8 mouse cellular contexts compared by ENCODE assay signal in the genomic region with DNA sequence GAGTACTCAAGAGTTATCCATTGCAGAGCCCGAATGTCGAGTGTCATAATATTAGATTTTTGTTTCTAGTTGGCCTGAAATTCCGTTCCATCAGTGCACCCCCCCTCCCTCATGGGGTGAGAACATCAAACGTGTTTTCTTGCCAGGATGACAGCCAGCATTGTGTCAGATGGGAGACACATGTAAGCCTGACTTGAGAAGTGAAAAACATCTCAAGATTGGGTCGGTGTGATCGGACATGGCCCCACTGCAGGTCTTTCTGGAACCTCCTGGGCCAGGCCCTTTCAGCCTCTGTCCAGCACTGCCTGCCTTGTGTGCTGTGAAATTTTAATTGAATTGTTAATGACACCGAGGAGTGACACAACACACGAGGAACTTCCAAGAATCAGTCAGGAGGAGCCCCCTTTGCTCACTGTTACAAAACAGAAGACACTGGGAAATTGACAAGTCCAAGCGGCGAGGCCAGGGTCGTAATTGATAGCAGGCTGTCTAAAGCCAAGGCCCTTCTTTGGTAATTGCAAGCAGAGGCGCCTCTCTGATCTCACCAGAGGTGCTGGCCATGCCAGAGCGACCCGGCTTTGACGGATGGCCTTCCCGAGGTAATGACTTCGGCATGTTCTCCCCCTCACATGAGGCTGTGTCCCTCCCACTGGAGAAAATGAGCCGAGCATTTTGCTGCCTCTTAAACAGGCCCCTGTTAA.
DNase-seq lines count a peak whose midpoint lies in the region; ATAC-seq lines count a peak whose summit lies in the region.
"Had no signal": no experiment of that assay in that cellular context is flagged by ENCODE, and none has a peak within 500 bp of the region (broad histone marks: within the 10 kb centered on the region; RNA-seq: fewer than 3 reads in every experiment).

No protein-coding gene starts in this region.

- no peak overlapping the region for H3K4me2 ChIP-seq in liver, embryonic 11.5 days
- H3K4me2 ChIP-seq in liver, embryonic 12.5 days = no peak overlapping the region
- H3K4me2 ChIP-seq in forebrain, embryonic 12.5 days = no peak overlapping the region; the same call in 1 of the 2 replicates
- H3K4me2 ChIP-seq in limb, embryonic 12.5 days = peak overlapping the region; percentile 37
- H3K4me2 ChIP-seq: heart, embryonic 13.5 days had no signal

- DNase-seq in liver, embryonic 11.5 days (ENCODE audit: low spot score) = peak; percentile 29
- peak; percentile 22 for DNase-seq in retina, embryonic 14.5 days (ENCODE audit: low spot score)
- no peak for DNase-seq in adipocyte (ENCODE audit: low spot score)
- no peak for DNase-seq in urinary bladder, adult 2 months (ENCODE audit: low spot score)

- no peak overlapping the region for H3K9ac ChIP-seq in liver, embryonic 11.5 days (ENCODE audit: low read depth, low read length)
- H3K9ac ChIP-seq in liver, embryonic 12.5 days = no peak overlapping the region
- no peak overlapping the region for H3K9ac ChIP-seq in forebrain, embryonic 12.5 days
- no peak overlapping the region for H3K9ac ChIP-seq in limb, embryonic 12.5 days (replicated peaks)
- H3K9ac ChIP-seq: heart, embryonic 13.5 days had no signal

- 53% methylated on average over 18 of the region's 18 CpGs for WGBS in liver, embryonic 11.5 days
- WGBS in liver, embryonic 12.5 days (ENCODE audit: insufficient replicate concordance) = 59% methylated on average over 18 of the region's 18 CpGs
- 5% methylated on average over 18 of the region's 18 CpGs for WGBS in forebrain, embryonic 12.5 days
- 9% methylated on average over 18 of the region's 18 CpGs for WGBS in limb, embryonic 12.5 days

- ATAC-seq in liver, embryonic 11.5 days (replicated peaks; ENCODE audit: low FRiP score) = no peak
- ATAC-seq in liver, embryonic 12.5 days = no peak
- no peak for ATAC-seq in forebrain, embryonic 12.5 days (ENCODE audit: low FRiP score)
- peak; percentile 68 for ATAC-seq in limb, embryonic 12.5 days (ENCODE audit: insufficient number of reproducible peaks, insufficient read depth, low FRiP score, low TSS enrichment, low read depth)

- no peak overlapping the region for H3K27ac ChIP-seq in liver, embryonic 11.5 days (ENCODE audit: low read depth, low read length)
- H3K27ac ChIP-seq in liver, embryonic 12.5 days = no peak overlapping the region
- 0 out of 2 replicates have a peak overlapping the region, but pooled peaks have one; percentile 5 for H3K27ac ChIP-seq in forebrain, embryonic 12.5 days
- 0 out of 2 replicates have a peak overlapping the region, but pooled peaks have one; percentile 18 for H3K27ac ChIP-seq in limb, embryonic 12.5 days
- H3K27ac ChIP-seq: heart, embryonic 13.5 days had no signal

- H3K9me3 ChIP-seq in liver, embryonic 11.5 days (ENCODE audit: control insufficient read depth, low read length) = no peaks in the 10 kb centered on the region
- no peaks in the 10 kb centered on the region for H3K9me3 ChIP-seq in liver, embryonic 12.5 days (replicated peaks)
- no peaks in the 10 kb centered on the region for H3K9me3 ChIP-seq in forebrain, embryonic 12.5 days
- H3K9me3 ChIP-seq in limb, embryonic 12.5 days = no peaks in the 10 kb centered on the region
- H3K9me3 ChIP-seq: heart, embryonic 13.5 days had no signal

- no peak overlapping the region for H3K4me3 ChIP-seq in liver, embryonic 11.5 days (ENCODE audit: low read depth, low read length)
- no peak overlapping the region for H3K4me3 ChIP-seq in liver, embryonic 12.5 days
- H3K4me3 ChIP-seq in forebrain, embryonic 12.5 days (replicated peaks) = no peak overlapping the region
- H3K4me3 ChIP-seq in limb, embryonic 12.5 days (replicated peaks) = no peak overlapping the region
- H3K4me3 ChIP-seq: heart, embryonic 13.5 days had no signal

- no peaks in the 10 kb centered on the region for H3K36me3 ChIP-seq in liver, embryonic 11.5 days (ENCODE audit: control insufficient read depth, insufficient read depth, low read length)
- H3K36me3 ChIP-seq in liver, embryonic 12.5 days = no peaks in the 10 kb centered on the region
- H3K36me3 ChIP-seq in forebrain, embryonic 12.5 days (replicated peaks) = no peaks in the 10 kb centered on the region
- H3K36me3 ChIP-seq in limb, embryonic 12.5 days = no peaks in the 10 kb centered on the region
- H3K36me3 ChIP-seq: heart, embryonic 13.5 days had no signal

- peaks cover 3% of the 10 kb centered on the region; the same call in 1 of the 2 replicates for H3K4me1 ChIP-seq in liver, embryonic 11.5 days (replicated peaks; ENCODE audit: control insufficient read depth, insufficient read depth, low read length)
- H3K4me1 ChIP-seq in liver, embryonic 12.5 days = no peaks in the 10 kb centered on the region
- H3K4me1 ChIP-seq in forebrain, embryonic 12.5 days = peaks cover 20% of the 10 kb centered on the region
- peaks cover 49% of the 10 kb centered on the region for H3K4me1 ChIP-seq in limb, embryonic 12.5 days (replicated peaks)

- no peaks in the 10 kb centered on the region for H3K27me3 ChIP-seq in liver, embryonic 11.5 days (replicated peaks; ENCODE audit: control insufficient read depth, insufficient read depth, low read length)
- H3K27me3 ChIP-seq in liver, embryonic 12.5 days (replicated peaks) = no peaks in the 10 kb centered on the region
- peaks cover 56% of the 10 kb centered on the region for H3K27me3 ChIP-seq in forebrain, embryonic 12.5 days
- H3K27me3 ChIP-seq in limb, embryonic 12.5 days = peaks cover 14% of the 10 kb centered on the region

Comparison
In these comparisons a context has a peak if more than half of its experiments do, and no peak if none do; other contexts are left out.
1. DNase-seq: peak in liver, embryonic 11.5 days (single experiment) and retina, embryonic 14.5 days (single experiment); none in adipocyte (single experiment) and urinary bladder, adult 2 months (single experiment).
2. H3K27ac ChIP-seq: peak in forebrain, embryonic 12.5 days (single experiment) and limb, embryonic 12.5 days (single experiment); none in liver, embryonic 11.5 days (single experiment) and liver, embryonic 12.5 days (single experiment).